Mouse (Mus musculus): ENCODE results near the gene Atxn10.

The Atxn10 gene

DNA sequence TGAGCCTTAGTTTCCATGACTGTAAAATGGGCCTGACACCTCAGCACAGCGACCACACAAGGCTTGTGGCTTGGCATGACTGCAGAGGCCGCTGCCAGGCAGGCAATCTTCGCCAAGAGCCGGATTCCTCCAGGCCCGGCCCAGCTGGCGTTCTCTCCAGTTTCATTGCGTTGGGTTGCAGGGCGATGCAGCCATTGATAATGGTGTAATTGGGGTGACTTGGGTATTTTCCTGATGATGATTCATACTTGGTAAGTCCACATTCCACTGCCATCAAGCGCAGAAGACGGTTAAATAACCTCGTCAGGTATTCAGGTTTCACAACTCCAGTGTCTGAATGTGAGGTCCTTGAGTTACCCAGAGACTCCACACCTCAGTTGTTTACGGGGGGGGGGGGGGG, 143.3 kb downstream of the Atxn10 start:
- no peak for DNase-seq

DNA sequence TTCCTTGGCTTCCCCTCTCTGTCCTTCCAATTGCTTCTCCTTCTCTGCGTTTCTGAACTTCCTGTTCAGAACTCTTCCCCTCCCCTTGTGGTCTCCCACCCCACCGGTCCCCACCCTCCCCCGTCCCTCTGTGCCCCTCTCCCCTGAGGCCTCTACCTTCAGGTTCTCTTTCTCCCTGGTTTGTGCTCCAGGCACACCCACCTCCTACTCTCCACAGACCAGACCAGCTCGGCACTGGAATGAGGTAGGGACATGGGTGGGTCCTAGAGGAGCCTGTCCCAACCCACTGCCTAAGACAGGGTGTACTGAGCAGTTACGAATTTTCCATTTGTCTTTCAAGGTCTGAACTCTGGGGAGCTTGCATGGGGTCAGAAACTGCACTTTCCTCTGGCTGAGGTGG, 143.9 kb downstream of the Atxn10 start:
- no peak for DNase-seq

DNA sequence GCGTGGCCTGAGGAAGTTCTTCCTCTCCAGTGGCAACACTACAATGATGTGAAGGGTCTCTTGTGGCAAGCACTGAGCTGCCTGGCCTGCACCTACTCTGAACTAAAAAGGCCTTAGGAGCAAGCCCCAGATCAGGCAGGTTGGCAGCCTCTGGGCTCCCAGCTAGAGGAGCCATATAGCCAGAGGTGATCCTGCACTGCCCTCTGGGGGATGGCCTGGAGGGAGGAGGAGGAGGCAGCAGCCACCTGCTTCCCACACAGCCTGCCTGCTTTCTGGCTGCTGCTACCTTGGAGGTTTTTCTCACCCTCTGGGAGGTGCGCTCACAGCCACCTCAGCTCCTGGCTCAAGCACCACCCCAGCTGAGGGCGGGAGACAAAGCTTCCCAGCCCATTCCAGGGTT, 144.6 kb downstream of the Atxn10 start:
- DNase-seq = no peak

DNA sequence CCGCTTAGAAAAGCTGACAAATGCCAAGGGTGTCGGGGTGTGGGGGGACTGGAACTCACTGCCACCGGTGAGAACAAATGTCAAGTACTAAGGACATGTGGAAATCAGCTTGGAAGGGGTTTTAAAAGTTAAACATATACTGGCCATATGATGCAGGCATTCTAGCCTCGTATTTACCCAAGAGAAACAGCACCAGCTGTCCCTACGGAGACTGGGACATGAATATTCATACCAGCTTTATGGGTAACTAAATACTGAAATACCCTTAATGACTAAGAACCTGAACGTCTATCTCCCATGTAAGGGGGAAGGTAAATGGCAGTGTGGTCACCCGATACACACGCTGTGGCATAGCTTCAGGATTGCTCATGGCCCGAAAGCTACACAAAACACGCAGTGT, 152.9 kb downstream of the Atxn10 start:
- no peak for DNase-seq

DNA sequence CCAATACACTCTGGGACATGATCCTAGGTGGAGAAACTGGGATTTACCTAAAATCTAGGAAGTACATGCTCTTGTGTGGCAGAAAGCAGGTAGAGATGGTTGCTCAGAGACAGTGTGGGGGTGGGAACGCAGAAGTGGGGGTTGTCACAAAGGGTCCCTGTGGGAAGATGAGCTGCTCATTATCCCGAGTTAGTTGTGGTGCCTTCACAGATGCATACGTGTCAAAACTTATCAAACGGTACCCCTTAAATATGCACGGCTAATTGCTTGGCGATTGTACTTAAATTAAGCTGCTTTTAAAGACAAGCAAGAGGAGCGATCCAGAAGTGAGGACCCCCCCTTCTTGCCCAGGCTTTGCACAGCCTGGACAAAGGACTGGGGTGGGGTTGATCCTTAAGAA, 153.7 kb downstream of the Atxn10 start:
- DNase-seq = no peak

DNA sequence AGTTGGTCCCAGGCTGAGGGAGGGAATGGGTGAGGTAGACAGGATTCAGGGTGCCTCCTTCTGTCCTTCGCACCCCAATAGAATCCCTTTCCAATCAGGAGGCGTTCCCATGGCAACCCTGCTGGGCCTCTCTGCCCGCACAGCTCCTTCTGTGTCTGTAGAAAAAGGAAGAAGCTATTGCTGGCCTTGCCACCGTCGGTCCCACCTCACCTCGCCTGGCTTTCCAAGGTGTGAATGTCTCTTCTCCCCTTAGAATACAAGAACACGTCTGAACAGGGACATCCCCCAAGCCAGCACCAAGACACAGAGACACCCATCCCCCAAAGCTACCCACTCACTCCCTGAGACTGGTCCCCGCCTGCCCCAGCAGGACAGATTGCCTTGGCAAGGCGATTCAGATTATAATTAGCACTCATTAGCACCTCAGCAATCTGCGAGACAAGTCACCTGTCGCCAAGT, 158.1 kb downstream of the Atxn10 start:
- DNase-seq = peak; percentile 79

DNA sequence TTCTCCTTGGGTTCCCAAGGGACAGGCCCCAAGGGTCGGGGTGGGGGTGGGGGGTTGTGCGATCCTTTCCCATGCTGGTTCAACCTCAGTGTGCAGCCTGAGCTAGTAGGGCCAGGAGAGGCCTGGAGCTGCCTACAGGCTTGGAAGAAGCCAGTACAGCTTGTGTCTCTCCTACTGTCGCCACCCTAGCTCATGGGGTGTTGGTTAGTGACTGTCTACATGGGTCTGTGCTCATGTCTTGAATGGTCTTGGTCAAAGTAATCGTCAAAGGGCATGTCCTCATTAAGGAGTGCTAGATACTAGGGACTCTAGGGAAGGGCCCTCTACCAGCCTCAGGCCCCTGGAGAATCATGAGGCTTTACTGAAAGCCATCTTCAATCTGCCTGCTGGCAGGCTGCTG, 161.5 kb downstream of the Atxn10 start:
- no peak for DNase-seq

DNA sequence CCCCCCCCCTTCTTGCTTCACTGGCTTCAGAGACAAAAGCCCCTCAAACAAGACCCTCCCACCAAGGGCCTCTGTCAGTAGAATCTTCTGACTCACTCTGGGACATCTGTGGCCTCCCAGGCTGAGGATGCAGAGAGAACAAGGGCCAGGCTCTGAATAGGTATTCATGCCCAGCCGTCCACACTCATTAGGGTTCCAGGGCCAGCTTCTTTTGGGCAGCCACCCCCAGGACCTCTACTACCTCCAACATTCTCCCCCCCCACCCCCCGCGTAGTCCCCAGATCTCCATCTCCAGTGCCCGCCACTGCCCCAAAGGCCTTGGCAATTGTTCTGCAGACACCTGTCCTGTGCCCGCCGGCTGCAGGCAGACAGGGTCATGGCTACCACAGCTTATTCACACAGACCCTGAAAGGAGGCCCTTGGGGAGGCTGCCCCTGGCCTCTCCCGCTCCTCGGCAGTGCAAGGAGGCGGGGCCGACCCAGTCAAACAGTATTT, 162.0 kb downstream of the Atxn10 start:
- no peak for DNase-seq

DNA sequence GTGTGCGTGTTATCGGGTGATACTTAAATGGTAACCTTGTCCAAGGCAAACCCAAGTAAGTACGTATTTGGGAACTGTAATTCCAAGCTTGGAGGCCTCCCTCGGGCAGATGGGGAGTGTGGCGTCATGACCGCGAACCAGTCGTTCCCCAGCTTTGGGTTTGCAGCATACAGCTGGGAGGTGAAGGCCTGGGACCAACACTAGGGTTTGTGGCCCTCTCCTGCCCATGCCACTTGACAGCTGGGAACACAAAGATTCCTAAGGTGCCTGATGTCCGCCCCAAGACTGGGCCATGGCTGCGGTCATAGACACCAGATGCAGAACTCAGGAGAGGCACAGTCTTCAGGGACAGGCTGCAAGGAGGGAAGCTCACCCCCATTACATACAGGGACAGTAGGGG, 164.2 kb downstream of the Atxn10 start:
- no peak for DNase-seq

DNA sequence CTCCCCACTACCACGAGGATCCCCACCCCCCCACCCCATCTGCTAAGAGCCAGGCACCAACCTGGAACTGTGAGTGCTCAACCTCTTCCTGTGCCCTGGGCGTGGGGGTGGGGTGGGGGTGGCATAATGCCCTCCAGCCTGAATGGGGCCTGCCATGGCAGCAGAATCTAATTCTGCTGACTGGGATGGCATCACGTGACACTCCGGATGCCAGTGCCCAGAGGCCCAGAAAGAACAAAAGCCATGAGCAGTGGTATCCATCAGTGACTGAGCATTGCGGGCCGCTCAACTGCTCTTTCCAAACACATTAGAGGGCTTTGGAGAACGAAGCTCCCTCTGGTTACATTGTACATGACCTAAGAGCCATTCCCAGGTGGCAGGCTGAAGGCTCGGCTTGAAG, 167.1 kb downstream of the Atxn10 start, which contains the start of gene 7530416G11Rik:
7530416G11Rik (minus strand) TSS at position 101 of the 400 bp plus-strand sequence.
- no peak for DNase-seq

DNA sequence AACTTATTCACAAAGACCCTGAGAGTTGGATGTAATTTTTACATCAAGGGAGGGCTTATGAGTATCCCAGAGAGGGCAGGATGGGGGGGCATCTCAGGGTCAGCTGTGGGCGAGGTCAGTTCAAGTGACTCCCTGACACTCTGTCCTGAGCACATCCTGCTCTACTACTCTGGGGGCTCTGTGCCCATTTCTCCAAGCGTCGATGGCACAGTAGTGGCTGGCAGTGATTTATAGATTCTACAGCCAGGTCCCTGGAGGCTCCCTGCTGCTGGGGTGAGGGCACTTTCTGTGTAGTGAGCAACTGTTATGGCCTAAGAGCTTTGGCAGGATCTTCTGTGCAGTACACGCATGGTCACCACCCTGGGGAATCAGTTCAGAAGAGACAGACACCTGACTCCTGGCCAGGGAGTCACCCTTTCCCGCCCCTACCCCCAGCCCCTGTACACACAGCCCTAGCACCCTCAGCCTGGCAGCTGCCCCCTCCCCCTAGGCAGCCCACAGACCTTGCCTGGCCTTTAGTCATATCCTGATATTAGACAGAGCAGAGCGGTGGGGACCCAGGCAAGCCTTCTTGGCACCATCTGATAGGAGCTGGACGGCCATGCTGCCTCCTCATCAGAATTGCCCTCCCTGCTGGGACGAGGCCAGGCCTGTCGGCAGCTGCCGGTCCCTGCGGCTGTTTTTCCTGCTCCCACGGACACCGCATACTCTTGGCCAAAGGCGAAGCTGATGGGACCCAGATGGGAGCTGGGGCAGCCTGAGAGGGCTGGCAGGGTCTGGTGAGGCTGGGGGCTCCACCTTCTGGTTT, 169.3 kb downstream of the Atxn10 start:
- DNase-seq = no peak

DNA sequence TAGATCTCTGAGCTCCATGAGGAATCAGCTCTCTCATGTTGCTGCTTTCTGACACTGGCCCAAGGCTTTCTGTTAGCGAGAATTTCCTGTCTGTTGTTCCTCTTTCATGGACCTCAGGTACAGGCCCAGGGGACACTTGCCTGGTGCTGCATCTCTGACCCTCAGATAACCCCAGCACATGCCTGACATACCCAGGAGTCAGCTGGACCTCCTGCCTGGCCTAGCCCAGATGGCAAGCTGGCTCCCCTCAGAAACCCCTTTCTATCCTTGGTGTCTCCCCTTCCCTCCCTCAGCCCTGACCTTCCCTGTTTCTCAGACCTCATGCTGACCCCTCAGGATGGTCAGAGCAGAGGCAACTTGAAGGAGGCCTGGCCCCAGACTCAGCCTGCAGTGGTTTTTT, 170.6 kb downstream of the Atxn10 start:
- DNase-seq = no peak

DNA sequence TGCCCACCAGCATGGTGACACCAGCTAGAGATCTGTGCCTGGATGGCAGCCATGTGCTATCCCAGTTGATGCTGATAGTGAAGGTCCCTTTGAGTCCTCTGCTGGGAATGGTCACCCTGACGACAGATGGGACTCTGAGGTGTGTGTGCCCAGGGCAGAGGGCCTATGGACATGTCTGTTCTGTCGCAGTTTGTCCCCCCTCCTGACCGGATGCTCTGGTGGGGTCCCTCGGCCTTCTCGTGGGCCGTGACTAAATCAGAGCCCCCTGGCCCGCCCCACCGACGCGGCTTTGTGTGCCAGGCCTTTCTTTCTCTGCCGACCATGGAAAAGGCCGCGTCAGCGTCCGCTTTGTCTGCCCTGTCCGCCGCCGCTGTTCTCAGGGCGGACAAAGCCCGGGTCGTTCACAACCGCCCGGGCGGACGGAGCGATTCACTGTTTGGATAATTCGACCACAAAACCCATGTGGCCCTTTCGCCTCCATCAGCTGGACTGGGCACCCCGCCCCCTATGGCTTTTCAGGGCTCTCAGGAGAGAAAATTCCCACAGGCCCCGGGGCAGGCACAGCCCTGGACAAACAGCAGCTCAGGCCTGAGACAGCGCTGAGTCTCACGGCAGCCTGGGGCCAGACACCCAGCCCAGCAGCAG, 171.4 kb downstream of the Atxn10 start:
- no peak for DNase-seq
